Mouse (Mus musculus) adrenal gland, postnatal 25 days (tissue): ENCODE results near the gene Slc22a3. TPM values are rescaled to one million over a fixed set of nuclear protein-coding genes. Genes with fewer than 3 reads are reported as not detected.

Source experiments
- DNase-seq: peaks from one replicate; pipeline ENCODE4 v3.0.0; 2021; ENCODE audit warnings: mixed read lengths
- long read RNA-seq: library from polyadenylated mRNA; stranded (forward); transcript quantifications from one replicate; pipeline ENCODE4 v2.0.0, GENCODE M21; 2021
- total RNA-seq: library from RNA; stranded (reverse); gene quantifications from 2 replicates; pipeline ENCODE4 v1.2.3, GENCODE M21; 2021

Gene Slc22a3
- 2.9 and 4.4 TPM in 2 replicates for total RNA-seq
- long read RNA-seq, transcript Slc22a3-201 (11 exons, 3,504 nt): major isoform, 9 of 12 reads
- long read RNA-seq, partial matches to known transcripts: 1 of 12 reads
- long read RNA-seq, other reads (novel, unspliced or antisense): 2 of 12 reads

- DNase-seq: no peak
Measured at GRCm38 (mm10) chr17:12507654-12508204, at the start of gene Slc22a3. Gene Slc22a3, minus strand, starts transcription at chr17:12507704.

GRCm38 (mm10) chr17:12534353-12535145 is 27.0 kb upstream of the Slc22a3 start:
- DNase-seq: peak; percentile 60

GRCm38 (mm10) chr17:12532115-12532514 is 24.6 kb upstream of the Slc22a3 start:
- DNase-seq: peak; percentile 48

GRCm38 (mm10) chr17:12530081-12530480 is 22.6 kb upstream of the Slc22a3 start:
- peak; percentile 6 for DNase-seq

GRCm38 (mm10) chr17:12529384-12529985 is 22.0 kb upstream of the Slc22a3 start:
- DNase-seq: no peak

GRCm38 (mm10) chr17:12519089-12519488 is 11.6 kb upstream of the Slc22a3 start:
- no peak for DNase-seq

- no peak for DNase-seq
Measured at GRCm38 (mm10) chr17:12518194-12518593, 10.7 kb upstream of the Slc22a3 start.

- DNase-seq: no peak
Measured at GRCm38 (mm10) chr17:12513997-12514396, 6.5 kb upstream of the Slc22a3 start.

- DNase-seq: no peak
Measured at GRCm38 (mm10) chr17:12513107-12513923, 5.8 kb upstream of the Slc22a3 start.

GRCm38 (mm10) chr17:12511193-12511592 is 3.7 kb upstream of the Slc22a3 start:
- DNase-seq: no peak

- DNase-seq: no peak
Measured at GRCm38 (mm10) chr17:12508376-12508775, 872 bp upstream of the Slc22a3 start.

GRCm38 (mm10) chr17:12506903-12507563 is 471 bp downstream of the Slc22a3 start:
- peak; percentile 51 for DNase-seq

GRCm38 (mm10) chr17:12505708-12506107 is 1.8 kb downstream of the Slc22a3 start:
- no peak for DNase-seq

GRCm38 (mm10) chr17:12499426-12499825 is 8.1 kb downstream of the Slc22a3 start:
- no peak for DNase-seq

- no peak for DNase-seq
Measured at GRCm38 (mm10) chr17:12495558-12495957, 11.9 kb downstream of the Slc22a3 start.

GRCm38 (mm10) chr17:12491591-12491990 is 15.9 kb downstream of the Slc22a3 start:
- DNase-seq: no peak

- no peak for DNase-seq
Measured at GRCm38 (mm10) chr17:12489888-12490287, 17.6 kb downstream of the Slc22a3 start.

GRCm38 (mm10) chr17:12485657-12486056 is 21.8 kb downstream of the Slc22a3 start:
- no peak for DNase-seq

- no peak for DNase-seq
Measured at GRCm38 (mm10) chr17:12479416-12479815, 28.1 kb downstream of the Slc22a3 start.

GRCm38 (mm10) chr17:12474509-12475083 is 32.9 kb downstream of the Slc22a3 start:
- no peak for DNase-seq

GRCm38 (mm10) chr17:12472547-12472946 is 35.0 kb downstream of the Slc22a3 start:
- no peak for DNase-seq
